Mouse (Mus musculus) neutrophil, adult 59 days (primary cell): ENCODE results near the gene Elovl1. TPM values are rescaled to one million over a fixed set of nuclear protein-coding genes. Genes with fewer than 3 reads are reported as not detected.

Source experiments
- total RNA-seq, 2 experiments: library from RNA; stranded (reverse); gene quantifications; 1 replicate in 1 of 2; 2 replicates in 1 of 2; pipeline ENCODE4 v1.2.4; 2023

Elovl1 gene
- total RNA-seq: 10 to 100 TPM; 80.1 to 91.1 TPM

GRCm38 (mm10) chr4:118427768-118428451 lies at the start of gene Elovl1:
TSS of gene Elovl1 (plus strand) at chr4:118428093.

DNA sequence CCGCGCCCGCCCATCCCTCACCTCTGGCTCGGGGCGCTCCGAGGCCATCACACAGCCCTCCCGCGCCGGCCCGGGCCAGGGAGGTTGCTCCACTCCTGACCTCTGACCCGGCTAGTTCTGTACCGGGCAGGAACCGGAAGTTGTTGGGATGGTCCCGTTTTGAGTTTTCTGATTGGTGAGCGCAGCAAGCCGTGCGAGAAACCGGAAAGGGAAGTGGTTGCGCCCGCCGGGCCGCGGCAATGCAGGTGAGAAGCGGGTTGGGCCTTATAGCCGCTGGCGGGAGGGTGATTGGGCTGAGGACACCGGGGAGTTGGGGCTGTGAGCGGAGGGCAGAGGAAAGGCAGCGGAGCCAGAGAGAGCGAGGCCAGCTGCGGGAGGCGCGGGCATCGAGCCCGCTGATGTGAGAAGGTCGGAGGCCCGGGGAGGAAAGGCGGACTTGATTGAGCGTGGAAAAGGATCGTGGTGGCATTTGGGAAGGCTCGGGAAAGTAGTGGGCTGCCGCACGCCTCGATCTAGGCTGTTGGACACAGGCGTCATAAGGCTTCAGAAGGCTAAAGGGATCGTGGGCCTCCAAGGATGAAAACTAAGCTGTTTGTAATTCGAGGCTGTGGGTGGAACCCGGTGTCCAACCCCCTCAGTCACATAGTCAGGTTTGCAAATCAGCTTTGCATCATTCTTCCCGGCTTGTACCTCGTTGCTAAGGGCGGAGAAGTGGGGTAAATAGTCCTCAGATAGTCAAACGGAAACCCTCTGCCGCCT lies 18.6 kb upstream of the Elovl1 start, which contains the start of the genes Szt2 and Med8:
Gene Szt2 (minus strand): TSS at position 132 of the 759 bp plus-strand sequence.
Gene Med8 (plus strand): TSS at position 196 of the 759 bp plus-strand sequence.

GRCm38 (mm10) chr4:118436820-118437603 lies 9.1 kb downstream of the Elovl1 start, which contains the start of gene Cdc20:
TSS of gene Cdc20 (minus strand) at chr4:118437352.

GRCm38 (mm10) chr4:118457345-118457975 lies 29.6 kb downstream of the Elovl1 start, which contains the start of gene Mpl:
TSS of gene Mpl (minus strand) at chr4:118457513.

Other genes starting within 250 kb of the Elovl1 start
- 10 to 100 TPM; 52.6 to 60.7 TPM for gene Kdm4a, start 248.1 kb upstream of the Elovl1 start, total RNA-seq
- under 1 TPM; 0.24 to 0.49 TPM for gene Ptprf, start 136.7 kb upstream of the Elovl1 start, total RNA-seq
- 10 to 100 TPM; 55.4 to 57.5 TPM for gene Szt2, start 18.8 kb upstream of the Elovl1 start, total RNA-seq
- gene Med8, start 18.8 kb upstream of the Elovl1 start, total RNA-seq: 10 to 100 TPM; 73.2 to 77.9 TPM
- 10 to 100 TPM; 61.8 to 67.5 TPM for gene Cdc20, start 9.3 kb downstream of the Elovl1 start, total RNA-seq
- gene Mpl, start 29.4 kb downstream of the Elovl1 start, total RNA-seq: under 1 TPM; 0.58 to 0.77 TPM
- gene Tie1, start 62.0 kb downstream of the Elovl1 start, total RNA-seq: 1 to 10 TPM; 2.9 to 3.3 TPM
- gene 2610528J11Rik, start 98.9 kb downstream of the Elovl1 start, total RNA-seq: not detected
- not detected for gene Tmem125, start 116.0 kb downstream of the Elovl1 start, total RNA-seq
- 1 to 10 TPM; 2.1 to 3.0 TPM for gene Cfap57, start 192.7 kb downstream of the Elovl1 start, total RNA-seq
- 10 to 100 TPM; 42.1 to 46.5 TPM for gene Ebna1bp2, start 192.7 kb downstream of the Elovl1 start, total RNA-seq
- gene Olfr62, start 230.9 kb downstream of the Elovl1 start, total RNA-seq: not detected